Mouse (Mus musculus): ENCODE measurements around the gene Msx1. TPM values are rescaled to one million over a fixed set of nuclear protein-coding genes. Genes with fewer than 3 reads are reported as not detected.
"Not testable (repeated sequence)": the region's sequence is repeated elsewhere in the genome, so short reads cannot be mapped to it uniquely, and the experiment has no call there.

Gene Msx1
- total RNA-seq (2021): 1 to 10 TPM; 7.4 to 8.5 TPM
- long read RNA-seq, transcript Msx1-201 (2 exons, 1,935 nt): major isoform, 14 of 16 reads
- long read RNA-seq, partial matches to known transcripts: 0 of 16 reads
- long read RNA-seq, other reads (novel, unspliced or antisense): 1 of 16 reads

DNA sequence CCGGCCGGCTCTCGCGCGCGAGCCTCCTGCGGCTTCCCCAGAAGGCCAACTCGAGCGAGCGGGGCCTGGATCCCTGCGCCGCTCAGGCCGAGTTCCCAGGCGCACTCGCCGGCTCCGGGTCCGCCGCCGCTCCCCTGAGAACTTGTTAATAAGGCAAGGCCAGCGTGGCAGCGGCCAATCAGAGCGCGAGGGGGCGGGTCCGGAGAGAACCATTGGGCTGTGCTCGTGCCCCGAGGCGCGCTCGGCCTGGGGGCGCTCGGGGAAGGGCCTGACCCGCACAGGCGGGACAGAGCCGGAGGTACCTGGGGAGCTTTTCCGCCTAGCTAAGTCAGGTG, at the start of gene Msx1:
Msx1 (minus strand) TSS at position 123 of the 335 bp plus-strand sequence.
- DNase-seq (ENCODE audit: low spot score in 2 of 2): peak; percentile 67 to 80

DNA sequence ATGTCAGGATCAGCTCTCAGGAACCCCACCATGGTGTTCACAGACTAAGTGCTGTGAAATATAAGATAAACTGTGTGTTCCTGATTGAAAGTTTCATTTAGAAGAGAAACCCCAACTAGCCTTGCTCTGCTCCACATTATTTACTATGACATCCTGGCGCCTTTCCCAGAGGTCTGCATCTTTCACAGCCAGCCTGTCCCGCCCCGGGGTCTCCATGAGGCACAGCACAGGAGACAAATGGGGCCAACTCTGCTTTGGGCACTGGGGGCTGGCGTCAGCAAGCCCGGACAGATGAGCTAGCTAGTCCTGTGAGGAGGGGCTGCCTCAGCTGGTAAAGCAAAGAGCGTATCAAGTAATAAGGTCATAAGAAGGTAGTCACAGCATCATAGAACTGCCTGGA, 41.1 kb upstream of the Msx1 start:
- no peak for DNase-seq (ENCODE audit: low spot score in 2 of 2)

DNA sequence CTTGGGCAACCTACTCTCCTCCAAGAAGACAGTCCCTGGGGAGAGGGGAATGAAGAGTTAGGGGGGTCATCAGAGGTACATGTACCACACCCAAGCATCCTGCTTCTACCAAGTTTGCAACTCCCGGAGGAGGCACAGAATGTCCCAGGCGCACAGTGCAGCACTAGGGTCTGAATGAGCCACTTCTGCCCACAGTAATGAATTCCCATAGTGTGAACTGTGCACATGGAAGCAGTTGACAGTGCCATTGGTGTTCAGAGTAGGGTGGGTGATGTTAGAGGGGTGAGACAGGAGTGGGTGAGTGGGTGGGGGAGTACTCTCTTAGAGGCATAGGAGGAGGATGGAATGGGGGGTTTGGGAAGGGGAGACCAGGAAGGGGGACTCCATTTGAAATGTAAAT, 39.9 kb upstream of the Msx1 start:
- DNase-seq (ENCODE audit: low spot score in 2 of 2): no peak

DNA sequence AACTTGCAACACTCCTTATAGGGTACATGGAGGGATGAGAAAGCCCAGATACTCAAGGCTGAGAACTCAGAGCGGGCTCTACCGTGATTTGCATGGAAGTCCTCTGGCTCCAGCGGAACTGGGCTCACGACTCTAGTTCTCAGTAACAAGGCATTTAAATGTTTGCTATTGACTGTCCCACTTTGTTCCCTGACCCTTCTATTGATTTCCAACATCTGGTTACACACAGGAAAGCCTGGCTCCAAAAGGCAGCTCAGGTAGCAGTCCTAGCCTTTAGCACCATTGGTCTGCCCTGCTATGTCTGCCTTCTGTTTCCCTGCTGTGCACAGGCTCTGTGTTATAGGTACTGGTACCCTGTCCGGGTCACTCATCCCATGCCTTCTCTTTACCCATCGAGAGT, 36.5 kb upstream of the Msx1 start:
- DNase-seq (ENCODE audit: low spot score in 2 of 2): no peak

DNA sequence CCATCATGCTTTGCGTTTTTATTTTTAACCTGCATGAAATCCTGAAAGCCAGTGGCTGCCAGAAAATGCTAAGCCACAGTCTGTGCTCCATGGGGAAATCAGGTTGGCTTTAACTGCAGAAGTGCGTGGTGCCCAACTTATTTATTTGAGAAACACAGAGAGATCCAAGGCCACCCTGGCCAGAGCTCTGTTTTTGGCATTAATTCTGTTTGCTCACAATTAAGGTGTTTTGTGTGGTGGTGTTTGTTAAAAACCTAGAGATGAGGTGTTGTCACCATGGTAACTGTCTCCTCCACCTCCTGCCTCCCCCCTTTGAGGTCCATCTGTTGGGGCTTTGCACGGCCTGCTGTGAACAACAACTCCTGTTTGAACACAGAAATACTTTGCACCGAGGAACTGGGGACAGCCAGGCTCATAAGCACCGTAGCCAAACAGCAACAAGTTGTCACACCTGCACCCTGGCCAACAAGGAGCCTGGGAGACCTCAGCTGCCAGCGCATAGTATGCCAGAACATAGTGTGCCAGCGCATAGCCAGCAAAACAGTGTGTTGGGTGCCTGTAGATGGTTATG, 35.9 kb upstream of the Msx1 start:
- DNase-seq (ENCODE audit: low spot score in 2 of 2): peak; percentile 71 to 73

DNA sequence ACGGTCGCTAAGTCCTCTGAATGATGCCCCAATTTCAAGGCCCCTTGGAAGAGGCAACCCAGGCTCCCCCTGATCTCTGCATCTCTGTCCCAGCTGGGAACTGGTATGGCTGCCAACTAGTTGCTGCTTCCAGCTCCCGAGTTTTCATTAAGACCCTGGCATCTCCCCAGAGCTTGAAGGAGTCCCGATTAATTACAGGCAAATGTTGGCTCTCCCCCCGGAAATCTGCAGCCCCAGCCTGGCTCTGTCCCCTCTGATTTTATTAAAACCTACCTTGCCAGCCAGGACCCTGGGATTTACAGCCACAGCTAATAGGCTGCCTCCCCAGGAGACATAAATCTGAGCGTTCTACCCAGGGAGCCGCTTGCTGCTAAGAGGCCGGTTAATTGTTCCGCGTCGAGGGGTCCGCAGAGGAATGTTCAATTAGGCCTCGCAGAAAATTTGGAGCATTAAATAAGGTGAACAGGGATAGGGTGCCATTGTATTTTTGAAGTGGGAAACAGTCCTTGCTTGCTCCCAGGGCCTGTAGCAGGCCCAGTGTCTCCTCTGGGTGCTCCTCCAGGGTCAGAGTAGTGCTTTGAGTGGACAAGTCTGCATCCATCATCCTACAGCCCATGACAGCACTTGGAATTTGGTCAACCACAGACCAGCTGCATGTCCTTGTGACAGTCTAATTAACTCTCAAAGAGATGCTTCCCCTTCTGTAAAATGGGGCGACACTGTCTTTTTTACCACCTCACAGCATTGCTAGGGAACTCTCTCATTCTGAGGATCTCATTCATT, 33.6 kb upstream of the Msx1 start:
- peak; percentile 70 to 73 for DNase-seq (ENCODE audit: low spot score in 2 of 2)

DNA sequence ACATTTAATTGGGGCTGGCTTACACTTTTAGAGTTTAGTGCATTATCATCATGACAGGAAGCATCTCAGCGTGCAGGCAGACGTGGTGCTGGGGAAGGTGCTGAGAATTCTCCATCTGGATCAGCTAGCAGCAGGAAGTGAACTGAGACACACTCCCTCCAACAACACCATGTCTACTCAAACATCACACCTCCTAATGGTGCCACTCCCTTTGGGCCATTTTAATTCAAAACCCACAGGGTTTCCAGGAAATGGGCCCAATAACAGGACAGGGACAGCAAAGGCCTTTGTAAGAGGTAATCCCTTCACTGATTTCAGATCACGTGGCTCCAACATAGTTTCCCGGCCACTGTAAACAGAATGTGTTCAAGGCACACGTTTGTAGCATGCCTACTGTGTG, 31.7 kb upstream of the Msx1 start:
- DNase-seq (ENCODE audit: low spot score in 2 of 2): no peak

DNA sequence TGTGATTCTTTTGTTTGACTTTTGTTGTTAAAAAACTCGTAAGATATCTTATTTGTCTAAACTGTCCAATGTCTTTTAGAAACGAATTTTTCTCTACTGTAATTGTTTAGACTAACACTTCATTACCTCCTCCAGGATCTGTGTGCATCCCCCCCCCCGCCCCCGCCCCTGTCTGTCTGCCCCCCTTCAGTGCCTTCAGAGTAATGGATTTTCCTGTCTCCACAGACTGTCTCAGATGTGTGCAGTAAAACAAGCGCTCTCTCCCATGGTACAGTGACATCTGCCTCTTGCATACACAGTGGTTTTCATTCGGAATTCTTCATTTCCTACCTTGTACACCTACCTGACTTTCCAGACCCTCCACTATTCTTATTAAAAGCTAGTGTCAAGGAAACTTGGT, 29.9 kb upstream of the Msx1 start:
- DNase-seq (ENCODE audit: low spot score in 2 of 2): no peak

DNA sequence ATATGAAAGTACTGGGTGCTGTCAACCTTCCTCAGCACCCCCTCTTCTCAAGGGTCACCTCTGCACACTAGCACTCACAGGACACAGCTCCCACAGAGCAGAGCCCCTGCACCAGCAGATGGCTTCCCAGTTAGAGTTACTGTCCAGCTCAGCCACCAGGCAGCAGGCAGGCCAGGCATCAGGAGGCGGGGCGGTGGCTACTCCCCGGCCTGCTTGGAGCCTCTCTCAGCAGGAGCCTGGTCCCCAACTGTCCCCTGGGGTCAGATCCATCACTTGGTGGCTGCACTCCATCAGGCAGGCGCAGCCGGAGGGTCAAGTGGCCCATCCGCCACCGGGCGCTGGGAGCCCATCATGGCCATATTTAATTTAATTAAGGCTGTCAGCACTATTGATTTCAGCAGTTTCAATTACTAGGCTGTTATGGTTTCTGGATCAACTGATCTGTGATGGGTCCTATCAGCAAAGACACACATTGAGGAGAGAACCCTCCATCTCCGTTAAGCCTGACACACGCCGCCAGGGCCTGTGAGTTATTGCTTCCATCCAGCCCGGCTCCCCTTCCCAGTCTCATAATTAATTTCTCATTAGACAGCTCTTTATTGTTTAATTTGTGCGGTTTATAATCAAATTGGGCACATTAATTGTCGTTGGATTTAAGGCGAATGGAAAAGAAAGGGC, 27.1 kb upstream of the Msx1 start:
- DNase-seq (ENCODE audit: low spot score in 2 of 2): no peak

DNA sequence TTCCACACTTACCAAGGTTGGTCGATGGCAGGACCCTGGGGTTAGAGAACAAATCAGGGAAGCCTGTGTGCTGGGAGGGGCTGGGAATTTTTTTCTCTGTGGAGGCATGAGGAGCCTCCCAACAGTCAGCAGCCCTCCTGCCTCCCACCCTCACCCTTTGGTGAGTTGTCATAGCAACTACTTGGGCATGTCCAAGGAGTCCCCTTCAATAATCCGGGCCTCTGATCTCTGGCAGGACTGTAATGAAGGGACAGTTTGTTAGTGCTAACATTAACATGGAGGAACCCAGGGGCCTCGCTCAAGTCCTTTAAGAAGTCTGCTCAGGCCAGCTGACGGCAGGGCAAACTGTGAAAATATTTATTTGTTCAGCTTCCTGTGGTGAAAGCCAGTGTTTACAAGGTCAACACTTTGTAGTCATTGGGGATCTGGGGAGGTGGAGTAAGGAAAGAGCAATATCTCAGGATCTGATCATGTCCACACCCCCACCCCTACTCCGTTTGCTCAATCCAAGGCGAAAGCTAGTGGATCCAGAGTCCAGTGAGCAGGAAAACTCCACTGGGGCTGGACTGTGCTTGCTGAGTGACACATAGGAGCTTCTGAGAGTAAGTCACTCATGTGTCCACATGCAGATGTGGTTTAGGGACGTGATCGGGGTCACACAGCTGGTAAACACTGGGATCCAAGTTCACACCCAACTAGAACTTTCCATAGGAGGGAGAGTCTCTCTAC, 24.8 kb upstream of the Msx1 start:
- no peak for DNase-seq (ENCODE audit: low spot score in 2 of 2)

DNA sequence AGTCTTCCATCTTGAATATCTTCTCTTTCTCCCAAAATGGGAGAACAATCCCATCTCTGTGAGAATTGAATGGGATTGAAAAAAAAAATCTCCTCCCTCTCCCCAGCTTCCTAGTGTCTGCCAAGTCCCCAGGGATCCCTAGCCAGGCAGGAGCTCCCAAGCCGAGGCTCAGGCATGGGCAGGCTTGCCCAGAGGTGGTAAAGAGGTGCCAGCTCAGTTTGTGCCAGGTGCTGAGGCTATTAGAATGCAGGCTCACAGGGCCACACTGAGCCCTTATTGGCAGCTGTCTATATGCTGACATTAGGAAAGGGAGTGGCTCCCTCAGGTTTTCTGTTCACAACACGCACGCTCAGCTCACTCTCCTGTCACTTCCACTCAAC, 11.9 kb upstream of the Msx1 start:
- no peak for DNase-seq (ENCODE audit: low spot score in 2 of 2)

DNA sequence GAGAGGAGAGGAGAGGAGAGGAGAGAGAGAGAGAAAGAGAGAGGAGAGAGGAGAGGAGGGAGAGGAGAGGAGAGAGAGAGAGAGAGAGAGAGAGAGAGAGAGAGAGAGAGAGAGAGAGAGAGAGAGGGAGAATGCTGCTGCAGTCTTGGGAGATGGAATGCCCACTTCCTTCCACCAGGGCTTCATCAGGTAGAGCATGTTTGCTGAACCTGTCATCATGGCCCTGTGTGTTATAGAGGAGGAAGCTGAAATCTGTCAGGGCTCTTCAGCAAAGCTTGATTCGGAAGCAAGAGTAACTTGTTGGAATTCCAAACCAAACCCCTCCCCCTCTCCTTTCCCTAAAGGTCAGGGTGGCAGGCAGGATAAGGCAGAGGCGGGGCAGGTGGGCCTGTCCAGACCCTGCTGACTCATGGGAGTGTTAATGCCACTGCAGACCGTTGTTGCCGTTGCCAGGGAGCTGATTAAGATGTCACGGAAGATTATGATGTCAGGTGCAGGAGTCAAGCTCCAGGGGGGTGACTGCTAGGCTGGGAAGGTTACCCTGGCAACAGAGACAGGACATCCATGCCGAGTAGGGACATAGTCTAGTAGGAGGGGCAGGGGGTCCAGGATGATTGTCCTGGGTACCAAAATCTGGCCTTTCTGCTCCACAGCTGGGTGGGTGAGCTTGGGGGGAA, 11.3 kb upstream of the Msx1 start:
- no peak for DNase-seq (ENCODE audit: low spot score in 2 of 2)

DNA sequence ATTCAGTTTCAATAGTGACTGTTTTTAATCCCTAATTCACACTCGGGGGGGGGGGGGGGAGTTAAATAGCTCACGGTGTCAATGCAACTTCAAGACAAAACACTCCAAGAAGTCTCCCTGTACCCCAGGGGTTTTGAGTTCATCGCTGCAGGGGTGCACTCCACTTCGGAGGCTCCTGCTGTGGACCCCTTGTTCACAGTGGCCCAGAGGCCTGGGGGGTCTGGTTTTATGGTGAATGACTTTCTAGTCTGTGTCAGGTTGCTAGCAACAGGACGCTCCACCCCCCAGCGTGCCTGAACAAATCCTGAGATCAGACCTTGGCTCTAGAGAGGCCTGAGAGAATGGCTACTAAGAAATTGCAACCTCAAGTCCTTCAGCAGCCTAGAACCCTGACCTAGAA, 8.4 kb upstream of the Msx1 start:
- no peak for DNase-seq (ENCODE audit: low spot score in 2 of 2)

DNA sequence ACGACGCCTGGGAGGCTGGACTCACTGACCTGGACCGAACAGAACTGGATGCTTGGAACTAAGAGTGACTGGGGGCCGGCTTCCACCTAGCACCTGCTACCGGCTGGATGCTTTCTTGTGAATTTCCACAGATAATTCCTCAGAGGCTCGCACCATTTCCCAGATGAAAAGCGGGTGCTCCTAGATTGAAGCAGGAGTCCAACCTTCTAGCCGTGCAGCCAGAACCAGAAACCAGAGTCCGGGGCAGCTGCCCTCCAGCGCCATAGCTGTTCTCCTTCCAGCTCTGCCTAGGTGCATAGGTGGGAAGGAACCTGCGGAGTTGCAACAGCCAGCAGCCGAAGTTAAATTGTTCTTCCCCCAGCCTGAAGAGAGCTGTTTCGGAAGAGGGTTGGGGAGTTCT, 7.6 kb upstream of the Msx1 start:
- no peak for DNase-seq (ENCODE audit: low spot score in 2 of 2)

DNA sequence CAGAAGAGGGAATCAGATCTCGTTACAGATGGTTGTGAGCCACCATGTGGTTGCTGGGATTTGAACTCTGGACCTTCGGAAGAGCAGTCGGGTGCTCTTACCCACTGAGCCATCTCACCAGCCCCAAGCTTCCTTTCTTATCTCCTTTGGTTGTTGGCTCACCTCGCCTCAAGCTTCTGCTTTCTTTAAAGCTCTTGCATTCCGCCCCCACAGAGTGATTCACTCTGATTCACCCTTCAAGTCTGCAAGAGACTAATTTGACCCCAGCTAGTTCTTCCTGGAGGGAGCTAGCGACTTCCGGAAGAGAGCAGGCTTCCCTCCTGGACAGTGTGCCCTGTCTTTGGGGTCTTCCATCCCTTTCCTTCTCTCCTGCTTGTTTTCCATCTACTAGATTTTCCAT, 6.1 kb upstream of the Msx1 start:
- not testable (repeated sequence) for DNase-seq (ENCODE audit: low spot score in 2 of 2)

DNA sequence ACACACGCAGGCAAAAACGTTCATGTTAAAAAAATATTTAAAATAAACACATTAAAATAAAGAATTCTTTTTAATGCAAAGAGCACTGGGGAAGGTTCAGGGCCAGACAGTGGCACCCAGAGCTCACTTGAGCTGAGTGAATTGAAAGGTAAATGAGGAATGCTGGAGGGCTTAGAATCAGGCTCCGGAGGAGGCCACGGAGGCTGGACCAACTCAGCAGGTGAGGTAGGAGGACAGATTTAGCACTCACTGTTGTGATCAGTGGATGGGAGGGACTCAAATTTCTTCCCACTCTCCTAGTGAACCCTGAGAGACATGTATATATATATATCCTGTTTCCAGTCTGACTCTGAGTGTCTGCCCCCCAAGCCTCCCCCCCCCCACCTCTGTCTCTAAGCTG, 5.5 kb upstream of the Msx1 start:
- no peak for DNase-seq (ENCODE audit: low spot score in 2 of 2)

DNA sequence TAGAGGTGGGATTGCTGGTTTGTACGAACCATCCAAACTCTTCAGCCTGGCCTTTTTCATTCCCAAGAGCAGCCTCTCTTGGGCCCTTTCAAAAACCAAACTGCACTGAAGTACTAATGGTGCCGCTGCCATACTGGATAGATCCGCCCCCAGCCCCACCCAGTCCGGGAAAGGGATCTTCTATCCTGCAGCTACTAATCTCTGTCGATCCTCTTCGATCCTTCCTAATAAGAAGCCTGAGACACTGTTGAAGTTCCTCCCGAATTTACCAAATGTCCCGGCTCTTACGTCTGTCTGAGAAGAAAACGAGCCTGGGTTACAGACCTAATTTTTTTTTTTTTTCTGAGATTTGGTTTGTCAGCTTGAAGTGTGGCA, 4.9 kb upstream of the Msx1 start:
- DNase-seq (ENCODE audit: low spot score in 2 of 2): no peak

DNA sequence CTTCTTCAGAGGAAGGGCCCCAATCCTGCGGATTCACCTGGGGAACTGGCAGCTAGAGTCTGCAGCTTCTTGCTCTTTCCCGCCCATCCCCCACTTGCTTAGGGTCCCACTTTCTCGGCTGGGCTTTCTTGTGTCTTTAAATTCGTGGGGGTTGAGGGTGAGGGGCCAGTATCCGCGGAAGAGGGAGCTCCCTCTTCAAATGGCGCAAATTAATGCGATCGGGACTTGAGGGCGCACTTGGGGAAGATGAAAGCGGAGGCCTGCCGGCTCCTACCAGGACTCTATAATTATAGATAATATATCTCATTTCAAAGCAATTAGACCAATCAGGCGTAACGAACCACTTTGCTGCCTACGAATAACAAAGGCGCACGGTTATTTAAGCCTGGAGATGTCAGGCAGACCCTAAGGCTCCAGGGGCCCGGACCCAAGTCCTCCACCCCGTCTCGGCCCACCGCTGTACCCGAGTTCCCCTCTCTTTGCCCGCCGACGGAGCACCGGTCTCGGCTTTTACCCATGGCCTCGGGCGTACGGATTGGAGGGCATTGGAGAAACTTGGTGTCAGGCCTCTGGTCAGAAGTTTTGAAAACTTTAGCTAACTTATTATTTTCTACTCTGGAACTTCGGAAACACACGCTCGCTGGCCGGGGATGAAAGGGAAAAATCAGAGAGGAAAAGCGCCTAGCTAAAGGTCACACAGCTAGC, 4.4 kb upstream of the Msx1 start:
- no peak for DNase-seq (ENCODE audit: low spot score in 2 of 2)

DNA sequence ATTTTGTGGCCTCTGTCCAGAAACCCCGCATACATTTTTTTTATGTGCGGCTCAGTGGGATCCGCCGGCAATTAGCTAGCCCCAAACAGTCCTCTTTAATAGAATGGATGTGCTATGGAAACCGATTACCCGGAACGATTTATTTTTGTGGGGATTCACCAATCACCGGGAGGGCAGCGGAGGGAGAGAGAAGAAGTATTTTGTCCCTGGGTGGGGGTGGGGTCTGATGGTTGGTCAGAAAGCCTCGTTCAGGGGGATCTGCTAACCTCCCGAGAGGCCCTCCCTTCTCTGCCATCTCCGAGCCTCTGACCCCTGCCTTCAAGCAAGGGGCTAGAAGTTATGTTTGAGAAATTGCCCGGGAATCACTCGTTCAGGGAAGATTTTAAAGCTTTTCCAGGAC, 3.6 kb upstream of the Msx1 start:
- no peak for DNase-seq (ENCODE audit: low spot score in 2 of 2)

DNA sequence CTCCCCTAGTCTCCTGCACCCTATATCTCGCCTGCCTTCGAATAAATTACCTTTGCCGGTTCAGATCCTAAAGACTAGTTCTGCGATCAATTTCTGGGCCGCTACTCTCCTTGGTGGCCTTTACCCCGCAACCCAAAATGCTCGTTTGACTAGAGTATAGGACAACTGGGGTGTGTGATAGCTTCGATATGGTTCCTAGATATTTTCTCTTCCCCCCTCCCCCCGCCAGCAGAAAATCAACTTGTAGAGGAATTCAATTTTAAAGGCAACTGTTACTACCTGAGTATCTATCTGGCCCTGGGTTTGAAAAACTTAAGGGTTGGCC, 3.2 kb upstream of the Msx1 start:
- DNase-seq (ENCODE audit: low spot score in 2 of 2): no peak
